Mouse (Mus musculus): ENCODE measurements around the gene BC147527.

DNA sequence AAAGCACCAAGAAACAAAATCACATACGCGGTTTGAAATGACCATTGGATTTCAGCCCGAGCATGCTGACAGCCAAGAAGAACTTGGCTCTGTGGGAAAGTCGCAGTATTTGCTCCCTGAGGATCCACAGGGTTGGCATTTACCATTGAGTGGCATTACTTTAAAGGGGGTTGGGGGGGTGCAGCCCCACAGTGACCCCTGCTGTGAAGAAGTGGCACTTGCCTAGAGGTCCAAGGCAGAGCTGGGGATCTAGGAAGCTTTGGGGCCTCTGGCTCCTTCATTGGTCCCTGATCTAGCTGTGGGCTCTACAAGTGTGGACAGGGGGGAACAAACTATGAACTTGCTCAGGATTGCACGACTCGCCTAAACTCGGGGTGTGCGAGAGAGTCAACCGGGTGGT, 21.4 kb upstream of the BC147527 start:
- TF ChIP-seq CTCF (IDR thresholded peaks at IDR 0.05) = no peak
- TF ChIP-seq POLR2A (IDR thresholded peaks at IDR 0.05; ENCODE audit: insufficient read depth, low read depth, low read length) = no peak
